Mouse (Mus musculus) cerebellum, postnatal 36 days (tissue): ENCODE measurements around the gene Hpn.
A peak's percentile ranks its signal among the peaks of the same experiment; 100 is the strongest.

Experiments
- DNase-seq, 2 experiments: peaks; one replicate each; pipeline ENCODE4 v3.0.0; 2021 to 2022; ENCODE audit warnings: mixed read lengths in 2 of 2

Gene Hpn

DNA sequence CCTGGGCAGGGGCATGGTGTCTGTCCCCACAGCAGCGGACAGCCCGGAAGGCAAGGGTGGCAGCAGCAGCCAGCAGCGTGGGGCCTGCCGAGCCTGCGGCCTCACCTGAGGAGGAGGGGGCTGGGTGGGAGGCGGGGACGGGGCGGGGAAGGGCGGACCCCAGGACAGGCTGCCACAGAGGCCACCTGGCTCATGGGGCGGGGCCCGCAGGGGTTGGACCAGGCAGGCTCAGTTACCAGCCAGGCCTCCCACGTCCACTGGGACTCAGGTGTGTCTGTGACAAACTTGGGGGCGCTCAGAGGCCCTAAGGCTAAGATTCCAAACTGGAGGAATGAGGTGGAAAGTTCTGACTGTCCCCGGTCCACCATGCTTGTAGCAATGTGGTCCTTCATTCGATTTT is at the start of gene Hpn:
Gene Hpn, minus strand, starts transcription at position 109 of the 400 bp plus-strand sequence.
- peak in 1 of 2 experiments; percentile 43 for DNase-seq

DNA sequence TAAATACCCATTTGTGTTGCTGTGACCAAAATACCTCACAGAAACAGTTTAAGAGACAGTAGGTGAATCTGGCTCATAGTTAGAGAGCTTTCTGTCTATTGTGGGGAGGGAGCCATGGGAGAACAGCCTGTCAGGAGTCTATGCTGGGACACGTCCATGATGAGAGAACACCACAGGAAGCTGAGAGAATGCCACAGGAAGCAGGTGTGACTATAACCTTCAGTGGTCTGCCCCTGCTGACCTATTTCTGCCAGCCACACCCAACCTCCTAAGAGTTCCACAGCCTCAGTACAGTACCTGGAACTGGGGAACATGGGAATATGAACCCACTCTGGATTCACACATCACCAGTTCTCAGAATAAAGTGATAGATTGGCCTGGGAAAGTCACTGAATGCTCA is 49.7 kb upstream of the Hpn start:
- no peak for DNase-seq

DNA sequence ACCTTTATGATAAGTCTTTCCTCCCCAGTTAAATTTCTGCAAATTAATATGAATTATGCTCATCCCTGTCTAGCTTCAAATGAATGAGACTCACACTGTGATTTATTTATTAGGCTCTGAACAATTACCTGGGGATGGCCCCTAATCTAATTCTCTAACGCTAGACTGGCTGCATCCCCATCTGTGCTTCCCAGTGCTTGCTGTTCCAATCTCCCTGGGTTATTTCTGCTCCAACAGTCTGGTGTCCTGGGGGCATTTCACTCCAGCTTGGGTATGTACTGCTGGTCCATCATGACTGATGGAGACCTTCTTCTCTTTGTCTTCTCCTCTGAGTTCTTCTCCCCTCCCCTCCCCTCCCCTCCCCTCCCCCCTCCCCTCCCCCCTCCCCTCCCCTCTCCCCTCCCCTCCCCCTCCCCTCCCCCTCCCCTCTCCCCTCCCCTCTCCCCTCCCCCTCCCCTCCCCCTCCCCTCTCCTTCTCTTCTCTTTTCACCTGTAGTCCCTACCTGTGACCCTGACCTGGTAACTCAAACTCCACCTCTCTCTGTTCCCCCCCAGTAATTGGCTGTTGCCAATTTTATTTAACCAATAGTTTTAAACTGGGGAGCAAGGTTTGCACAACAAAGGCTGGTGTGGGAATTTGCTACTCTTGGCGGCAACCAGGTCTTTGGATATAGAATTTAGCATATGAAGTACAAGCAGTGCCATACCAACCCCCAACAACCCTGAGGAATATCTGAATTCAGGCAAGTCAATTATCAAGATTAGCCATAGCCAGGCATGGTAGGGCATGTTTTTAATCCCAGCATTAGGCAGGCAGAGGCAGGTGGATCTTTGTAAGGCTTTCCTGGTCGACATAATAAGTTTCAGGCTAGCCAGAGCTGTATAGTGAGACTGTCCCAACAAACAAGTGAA is 48.8 kb upstream of the Hpn start:
- DNase-seq = no peak

DNA sequence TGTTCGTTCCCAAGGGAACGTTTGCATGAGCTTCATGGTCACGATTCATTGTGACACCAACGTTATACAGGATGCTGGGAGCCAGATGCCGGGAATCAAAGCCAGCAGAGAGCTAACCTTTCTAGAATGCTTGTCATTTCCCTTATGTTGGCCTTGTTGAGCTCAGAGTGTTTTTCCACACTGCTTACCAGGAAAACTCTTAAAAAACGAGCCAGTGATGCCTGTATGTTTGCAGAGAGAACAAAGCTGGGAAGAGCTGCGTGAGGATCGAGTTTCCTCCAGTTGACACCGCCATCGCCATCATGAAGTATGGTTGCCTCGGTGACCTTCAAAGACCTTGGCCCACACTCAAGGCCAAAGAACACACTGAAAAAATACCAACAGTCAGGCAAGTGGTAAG is 47.2 kb upstream of the Hpn start:
- DNase-seq = no peak

DNA sequence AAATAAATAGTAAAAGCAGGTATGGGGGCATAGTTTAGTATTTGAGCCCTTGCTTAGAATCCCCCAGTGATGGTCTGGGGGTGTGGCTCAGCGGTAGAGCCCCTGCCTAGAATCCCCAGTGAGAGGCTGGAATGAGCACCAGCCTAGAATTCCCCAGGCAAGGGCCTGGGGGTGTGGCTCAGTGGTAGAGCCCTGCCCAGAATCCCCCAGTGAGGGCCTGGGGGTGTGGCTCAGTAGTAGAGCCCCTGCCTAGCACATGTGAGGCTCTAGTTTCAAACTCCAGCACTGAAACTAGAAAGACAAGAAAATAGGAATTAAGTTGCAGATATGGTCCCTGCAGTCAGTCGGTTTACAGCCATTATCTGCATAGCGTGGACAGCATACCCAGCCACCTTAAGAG is 46.7 kb upstream of the Hpn start:
- DNase-seq = no peak

DNA sequence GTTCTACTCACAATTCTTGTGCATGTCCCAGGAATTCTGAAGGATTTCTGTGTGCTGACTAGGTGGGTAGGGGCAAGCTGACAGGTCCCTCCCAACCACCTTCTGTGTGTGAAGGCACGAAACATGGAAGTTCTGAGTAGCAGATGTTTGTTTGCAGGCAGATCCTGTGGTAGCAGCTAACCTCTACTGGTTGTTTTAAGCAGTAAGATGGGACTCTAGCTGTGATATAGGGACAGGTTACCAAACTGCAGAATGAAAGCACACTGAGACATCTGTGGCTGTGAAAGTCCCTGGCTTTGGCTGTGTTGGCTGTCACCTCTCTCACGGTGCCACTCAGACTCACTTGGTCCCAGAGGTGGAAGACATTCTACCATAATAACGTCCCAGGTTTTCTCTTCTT is 46.2 kb upstream of the Hpn start:
- no peak for DNase-seq

DNA sequence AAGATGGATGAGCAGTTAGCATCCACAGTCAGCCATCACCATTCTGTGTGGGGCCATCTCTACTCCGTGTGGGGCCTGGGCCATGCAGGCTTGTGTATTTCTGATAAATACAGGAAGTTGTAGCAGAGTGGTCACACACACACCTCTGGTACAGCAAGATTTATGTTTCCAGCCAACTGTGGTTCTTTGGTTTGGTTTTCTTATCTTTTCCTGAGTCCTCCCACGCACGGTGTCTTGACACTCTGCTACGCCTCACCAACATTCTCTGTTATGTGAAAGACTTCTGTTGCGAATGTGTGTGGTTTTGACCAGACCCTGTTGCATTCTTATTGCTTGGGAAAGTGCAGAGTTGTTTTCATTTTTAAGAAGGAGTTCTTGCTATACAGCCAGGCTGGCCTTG is 45.7 kb upstream of the Hpn start:
- no peak for DNase-seq

DNA sequence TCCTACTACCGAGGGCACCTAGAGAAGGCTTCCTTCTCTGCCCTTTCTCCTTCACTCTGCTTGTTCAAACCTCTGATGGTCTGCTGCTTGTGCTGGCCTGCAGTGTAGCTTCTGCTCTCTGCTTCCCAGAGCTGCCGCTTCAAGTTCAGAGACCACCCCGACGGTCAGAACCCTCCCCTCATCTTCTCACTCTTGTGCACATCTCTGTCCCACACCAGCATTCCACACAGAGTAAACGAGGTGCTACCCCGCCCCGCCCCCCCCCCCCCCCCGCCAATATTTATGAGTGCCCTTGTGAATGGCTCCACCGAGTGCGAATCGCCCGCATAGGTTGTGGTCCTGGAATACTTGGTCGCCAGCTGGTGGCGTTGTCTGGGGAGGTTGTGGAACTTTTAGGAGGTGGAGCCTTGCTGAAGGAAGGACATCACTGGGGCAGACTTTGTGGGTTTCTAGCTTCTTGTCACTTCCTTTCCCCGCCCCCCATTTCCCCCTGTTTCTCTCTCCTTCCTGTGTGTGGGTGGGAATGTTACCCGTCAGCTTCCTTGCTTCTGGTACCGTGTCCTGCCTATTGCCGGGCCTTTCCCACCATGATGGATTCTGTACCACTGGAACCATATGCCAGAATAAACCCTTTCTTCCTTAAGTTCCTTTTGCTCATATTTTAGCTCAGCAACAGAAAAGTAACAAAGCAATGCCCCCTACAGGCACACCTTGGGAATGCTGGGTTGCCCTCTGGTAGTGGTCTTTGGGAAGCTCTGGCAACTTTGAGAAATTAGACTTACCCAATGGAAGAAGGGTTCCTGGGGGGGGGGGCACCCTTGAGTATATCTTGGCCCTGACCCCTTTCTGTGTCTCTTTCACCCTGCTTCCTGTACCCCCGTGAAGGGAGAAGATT is 41.2 kb upstream of the Hpn start:
- DNase-seq = no peak

DNA sequence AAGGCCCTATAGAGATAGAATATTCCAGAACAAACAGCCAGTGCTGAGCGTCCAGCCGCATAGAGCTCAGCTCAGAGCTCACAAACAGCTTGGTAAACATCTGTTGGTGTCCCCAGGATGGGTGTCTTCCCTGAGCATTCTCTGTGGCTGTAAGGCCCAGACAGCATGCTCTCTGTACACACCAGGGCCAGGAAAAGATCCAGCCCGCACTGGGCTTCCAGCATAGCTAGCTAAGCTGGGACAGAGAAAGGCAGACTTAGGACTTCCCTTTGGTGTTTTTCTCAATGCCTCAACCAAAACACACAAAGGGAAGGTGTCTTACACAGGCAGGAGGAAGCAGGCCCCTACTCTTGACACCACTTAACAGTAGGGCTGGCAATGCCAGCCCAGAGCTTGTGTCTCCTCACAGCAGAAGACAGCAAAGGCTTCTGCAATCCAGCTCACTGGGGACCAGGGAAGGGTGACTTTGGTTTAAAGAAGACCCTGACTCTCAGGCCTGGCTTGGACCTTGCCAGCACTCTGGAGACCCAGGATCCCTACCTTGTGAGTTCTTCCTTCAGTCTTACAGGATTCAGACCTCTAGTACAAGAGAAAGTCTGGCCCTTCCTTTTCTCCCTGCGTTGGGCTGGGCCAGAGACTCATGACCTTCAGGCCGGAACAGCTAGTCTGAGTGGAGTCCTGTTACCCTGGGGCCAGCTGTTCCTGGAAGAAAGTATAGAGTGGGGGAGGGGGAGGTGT is 40.4 kb upstream of the Hpn start, which contains the start of gene Gramd1a:
Gene Gramd1a, minus strand, starts transcription at position 601 of the 738 bp plus-strand sequence.
- DNase-seq = no peak

DNA sequence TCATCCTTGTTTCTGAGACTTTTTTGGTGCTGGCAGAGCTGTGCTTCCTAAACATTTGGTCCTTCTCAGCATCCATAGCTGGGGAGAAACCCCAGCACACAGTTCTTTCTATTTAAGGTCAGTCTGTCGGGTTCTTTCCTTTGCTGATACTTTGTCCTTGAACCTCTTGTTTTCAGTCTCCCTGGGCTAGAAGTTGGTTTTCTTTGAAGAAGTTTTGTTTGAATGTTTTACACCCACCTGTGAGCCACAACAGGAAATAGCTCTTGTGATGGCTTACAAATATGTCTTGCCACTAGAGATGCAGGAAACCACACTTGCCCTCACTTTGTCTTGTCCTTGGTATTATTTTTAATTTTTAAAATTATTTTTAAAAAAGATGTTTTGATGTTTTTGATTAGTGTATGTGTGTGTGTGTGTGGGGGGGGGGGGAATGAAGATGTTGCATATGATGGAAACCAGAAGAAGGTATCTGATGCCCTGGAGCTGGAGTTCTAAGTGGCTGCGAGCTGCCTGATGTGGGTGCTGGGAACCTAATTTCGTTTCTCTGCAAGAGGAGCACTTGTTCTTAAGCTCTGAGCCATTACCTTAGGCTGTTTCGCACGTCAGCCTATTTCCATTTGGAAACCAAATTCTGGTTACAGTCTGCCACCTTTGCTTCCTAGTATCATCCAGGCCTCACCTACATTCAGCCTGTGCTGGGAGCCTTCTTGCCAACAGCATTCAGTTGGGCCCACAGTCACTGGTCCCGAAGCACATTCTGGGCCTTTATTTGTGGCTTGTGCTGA is 38.6 kb upstream of the Hpn start:
- no peak for DNase-seq

DNA sequence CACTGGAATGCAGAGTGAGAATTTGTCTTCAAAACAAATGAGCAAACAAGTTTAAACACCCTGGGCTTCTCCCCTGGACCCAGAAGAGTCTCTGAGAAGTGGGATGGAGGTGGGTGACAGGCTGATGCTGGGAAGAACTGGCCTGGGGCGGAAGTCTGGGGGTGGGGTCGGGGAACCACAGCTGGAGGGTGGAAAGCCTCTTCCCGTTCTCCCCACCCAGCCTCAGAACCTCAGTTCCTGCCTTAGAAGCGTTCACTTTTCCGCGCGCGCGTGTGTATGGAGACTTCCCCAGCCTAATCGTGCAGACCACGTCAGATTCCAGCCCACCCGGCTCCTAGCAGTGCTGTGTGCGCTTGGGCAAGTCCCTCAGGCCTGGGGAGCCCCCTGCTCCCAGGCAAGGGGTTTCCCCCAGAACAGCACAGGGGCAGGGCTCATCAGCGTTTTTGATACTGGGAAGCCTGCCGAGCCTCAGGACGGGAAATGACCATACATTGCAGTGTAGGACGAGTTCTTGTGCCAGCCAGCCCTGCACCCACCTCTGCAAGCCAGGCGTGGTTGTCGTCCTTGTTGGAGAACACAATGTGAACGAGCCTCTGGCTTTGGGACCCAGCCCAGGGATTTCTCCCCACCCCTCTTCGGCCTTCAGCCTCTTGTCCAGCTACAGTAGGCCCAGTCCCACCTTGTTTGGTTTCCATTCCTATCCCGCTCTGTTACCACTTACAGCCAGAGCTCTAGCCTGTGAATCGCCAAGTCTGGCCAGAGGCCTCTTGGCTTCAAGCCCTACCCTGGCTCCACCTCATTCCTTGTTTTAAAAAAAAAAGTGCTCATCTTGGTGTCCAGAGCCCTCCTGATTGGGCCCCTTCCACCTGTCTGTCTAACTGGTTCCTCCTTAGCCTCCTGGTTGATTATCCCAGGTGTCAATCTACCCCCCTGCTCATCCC is 36.5 kb upstream of the Hpn start:
- DNase-seq = peak; percentile 44 to 57

DNA sequence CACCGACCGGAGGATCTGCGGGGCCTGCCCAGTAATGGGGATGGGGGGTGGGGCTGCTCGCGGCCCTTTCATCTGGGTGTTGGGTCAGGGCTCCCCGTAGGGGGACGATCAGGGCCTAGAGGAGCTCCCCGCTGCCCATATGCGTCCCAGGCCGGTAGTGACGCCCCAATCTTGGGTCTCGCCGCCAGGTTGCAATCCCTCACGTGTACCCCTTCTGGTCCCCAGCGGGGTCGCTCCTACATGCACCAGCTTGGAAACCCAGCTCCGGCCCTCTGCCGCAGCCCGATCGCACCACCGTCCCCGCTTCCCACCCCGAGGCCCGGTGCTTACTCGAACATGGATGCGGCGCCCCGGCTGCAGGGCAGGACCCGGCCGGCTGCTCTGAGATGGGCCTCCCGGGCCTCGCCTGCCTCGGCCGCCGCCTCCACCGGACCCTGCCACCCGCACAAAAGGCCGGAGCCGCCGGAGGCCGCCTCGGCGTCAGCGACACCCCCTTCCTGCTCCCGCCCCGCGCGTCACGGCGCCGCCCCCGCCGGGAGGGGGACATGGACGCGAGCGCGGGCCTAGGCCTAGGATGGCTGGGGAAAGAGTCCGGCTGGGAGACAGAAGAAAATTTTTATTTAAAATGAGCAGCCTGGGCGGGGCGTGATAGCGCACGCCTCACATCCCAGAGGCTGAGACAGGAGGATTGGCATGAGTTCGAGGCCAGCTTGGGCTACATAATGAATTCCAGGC is 35.6 kb upstream of the Hpn start:
- peak; percentile 80 to 90 for DNase-seq

DNA sequence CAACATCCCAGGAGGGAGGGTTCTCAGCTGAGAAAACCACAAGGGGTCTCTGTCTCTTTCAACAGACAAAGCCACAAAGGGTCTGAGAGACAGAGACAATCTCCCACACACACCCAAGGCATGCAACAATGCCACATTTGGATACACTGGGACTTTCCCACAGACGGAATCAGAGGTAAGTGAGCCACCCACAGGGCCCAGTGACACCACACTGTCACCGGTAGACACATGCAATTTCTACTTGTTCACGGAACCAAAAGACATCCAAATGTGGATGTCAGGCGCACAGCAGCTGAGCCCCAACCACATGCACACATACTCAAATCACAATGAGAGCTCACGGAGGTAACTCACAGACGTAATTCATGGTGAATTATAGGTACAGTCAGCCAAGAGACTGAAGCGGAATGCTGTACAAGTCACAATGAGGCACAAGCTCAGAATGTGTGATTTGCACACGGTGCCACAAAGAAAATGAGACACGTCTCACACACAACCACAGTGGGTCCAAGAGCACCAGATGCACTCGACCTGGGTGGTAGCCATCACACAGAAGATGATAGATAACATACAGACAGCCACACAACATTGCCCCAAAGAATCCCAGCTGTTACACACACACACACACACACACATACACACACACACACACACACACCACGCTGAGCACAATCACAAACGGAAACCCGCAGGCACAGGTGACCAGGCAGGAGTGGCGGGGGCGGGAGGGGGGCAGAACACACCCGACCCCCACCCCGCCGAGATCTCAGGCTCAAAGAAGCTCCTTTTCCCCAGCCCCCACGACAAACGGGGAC is 34.9 kb upstream of the Hpn start:
- DNase-seq = peak in 1 of 2 experiments; percentile 23

DNA sequence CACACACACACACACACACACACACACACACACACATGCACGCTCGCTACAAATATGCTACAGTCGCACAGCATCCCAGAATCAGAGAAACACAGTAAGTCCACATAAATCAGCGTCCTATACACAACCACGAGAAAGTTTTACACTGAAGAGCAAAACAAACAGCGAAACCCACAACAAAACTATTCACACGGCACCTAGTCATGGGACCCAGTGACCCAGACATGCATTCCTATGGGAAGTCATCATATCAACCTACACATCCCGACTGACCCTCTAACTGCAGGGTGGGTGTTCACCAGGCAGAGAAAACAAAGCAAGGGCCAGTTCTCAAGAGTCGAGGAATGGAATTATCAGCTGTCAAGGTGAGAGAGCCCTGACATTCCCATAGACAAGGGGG is 34.2 kb upstream of the Hpn start:
- DNase-seq = no peak

DNA sequence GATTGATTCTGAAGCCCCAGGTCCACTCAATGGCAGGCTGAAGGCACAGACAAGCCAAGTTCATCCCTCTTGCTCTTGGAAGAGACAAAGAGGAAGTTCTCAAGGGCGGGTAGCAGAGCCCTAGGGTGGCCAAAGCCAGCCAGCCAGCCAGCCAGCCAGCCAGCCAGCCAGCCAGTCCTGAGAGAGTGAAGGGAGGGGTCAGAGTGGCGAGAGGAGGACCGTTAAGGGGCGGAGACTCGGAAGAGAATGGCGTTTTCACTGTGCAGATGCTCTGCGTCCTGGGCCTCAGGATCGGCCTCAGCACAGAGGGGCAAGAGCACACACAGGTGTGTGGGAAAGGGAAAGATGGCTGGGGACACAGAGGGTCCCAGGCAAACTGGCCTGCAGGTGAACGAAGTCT is 33.7 kb upstream of the Hpn start:
- peak; percentile 32 to 50 for DNase-seq

DNA sequence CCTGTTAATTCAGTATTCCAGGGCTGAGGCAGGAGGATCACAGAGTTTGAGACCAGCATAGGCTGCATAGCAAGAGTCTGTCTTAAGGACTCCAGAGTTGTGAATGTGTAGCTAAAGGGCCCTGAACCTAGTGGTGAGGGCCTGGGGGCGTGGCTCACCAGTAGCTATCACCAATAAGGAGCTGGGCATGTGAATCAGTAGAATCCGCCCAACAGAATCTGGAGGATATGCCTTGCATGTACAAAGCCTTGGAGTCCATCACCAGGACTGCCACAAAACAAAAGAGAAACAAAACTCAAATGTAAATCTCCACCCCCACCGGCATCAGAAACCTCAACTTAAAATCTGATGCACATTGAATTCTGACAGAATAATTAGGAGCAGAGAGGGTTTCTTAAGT is 33.0 kb upstream of the Hpn start:
- DNase-seq = no peak

DNA sequence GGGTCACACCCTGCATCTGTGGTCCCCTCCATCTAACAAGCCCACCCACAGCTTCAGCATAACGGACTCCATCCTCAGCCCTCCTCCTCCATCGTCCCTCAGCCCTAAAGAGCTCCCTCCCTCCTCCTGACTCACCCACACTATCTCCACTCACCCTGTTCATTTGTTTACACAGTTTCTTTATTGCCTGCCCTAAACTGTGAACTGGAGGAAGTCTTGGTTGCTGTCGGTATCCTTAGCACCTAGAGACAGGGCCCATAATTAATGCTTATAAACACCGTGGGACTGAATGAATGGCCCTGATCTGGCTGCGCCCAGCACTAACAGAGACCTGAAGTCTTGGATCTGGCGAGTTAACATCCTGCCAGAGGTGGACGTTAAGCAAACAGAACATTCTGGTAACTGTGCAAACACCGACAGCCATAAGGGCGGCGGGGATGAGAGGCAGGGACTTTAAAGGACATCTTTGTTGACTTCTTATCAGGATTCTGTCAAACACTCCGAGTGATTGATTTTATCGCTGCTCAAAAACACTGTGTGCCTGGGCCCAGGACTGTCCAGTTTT is 30.6 kb upstream of the Hpn start:
- DNase-seq = no peak

DNA sequence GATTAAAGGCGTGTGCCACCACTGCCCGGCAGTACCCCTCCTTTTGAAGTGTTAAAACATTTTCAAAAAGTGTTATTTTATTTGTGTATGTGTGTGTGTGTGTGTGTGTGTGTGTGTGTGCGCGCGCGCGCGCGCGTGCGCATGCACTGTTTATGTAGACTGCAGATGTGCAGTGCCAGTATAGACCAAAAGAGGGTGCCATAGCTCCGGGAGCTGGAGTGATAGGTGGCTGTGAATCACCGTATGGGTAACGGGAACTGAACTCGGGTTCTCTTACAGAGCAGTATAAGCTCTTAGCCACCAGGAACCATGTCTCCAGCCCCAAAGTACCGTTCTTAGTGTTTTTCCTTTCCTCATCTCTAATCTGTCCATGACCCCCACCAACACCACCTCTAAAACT is 29.8 kb upstream of the Hpn start:
- DNase-seq = no peak

DNA sequence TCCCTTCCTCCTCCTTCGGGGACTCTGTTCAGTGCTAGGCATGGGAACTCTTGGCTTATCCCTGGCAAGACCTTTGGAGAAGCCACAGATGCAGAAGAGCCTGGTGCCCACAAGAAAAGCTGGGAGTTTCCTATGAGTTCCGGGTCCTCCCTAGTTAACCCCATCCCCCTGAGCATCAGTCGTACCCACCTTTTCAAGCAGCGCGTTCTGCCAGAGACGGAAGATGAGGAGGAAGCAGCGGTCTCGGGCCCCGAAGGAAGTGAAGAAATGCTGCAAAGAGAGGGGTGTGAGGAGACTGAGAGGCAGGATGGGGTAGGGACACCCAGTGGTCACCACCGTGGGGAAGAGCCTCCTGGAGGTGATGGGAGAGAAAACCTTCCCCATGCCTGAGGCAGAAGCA is 25.9 kb upstream of the Hpn start:
- no peak for DNase-seq
